Mouse (Mus musculus) brain, embryonic 14.5 days (tissue): Measurements from ENCODE around the gene Tmem186.

Experiments used
- CTCF ChIP-seq: fragments of 200-500 bp; IDR thresholded peaks from 2 replicates; pipeline ENCODE4 v1.5.1; 2012; ENCODE audit warnings: inconsistent platforms, mild to moderate bottlenecking, moderate library complexity, borderline replicate concordance; ENCODE audit not compliant: insufficient read depth, insufficient read length; ENCODE audit errors: extremely low read depth
- POLR2A ChIP-seq: fragments of 200-500 bp; IDR thresholded peaks from 2 replicates; pipeline ENCODE4 v1.6.1; 2012; ENCODE audit warnings: mild to moderate bottlenecking, inconsistent platforms, borderline replicate concordance; ENCODE audit not compliant: poor library complexity, insufficient read depth, insufficient read length, severe bottlenecking; ENCODE audit errors: extremely low read depth

- TF ChIP-seq CTCF (no peak), POLR2A (no peak)
These were observed 21.3 kb upstream of the Tmem186 start for GRCm38 (mm10) chr16:8658764-8659163.
